Mouse (Mus musculus): Measurements from ENCODE around the gene Nppa. TPM values are rescaled to one million over a fixed set of nuclear protein-coding genes. Genes with fewer than 3 reads are reported as not detected.
A peak's percentile ranks its signal among the peaks of the same experiment; 100 is the strongest.
"Not testable (repeated sequence)": the region's sequence is repeated elsewhere in the genome, so short reads cannot be mapped to it uniquely, and the experiment has no call there.

Gene Nppa
- total RNA-seq, 4 experiments from 2014 or later = 0.34 to 0.46 (median 0.39) TPM; not detected in 1

DNA sequence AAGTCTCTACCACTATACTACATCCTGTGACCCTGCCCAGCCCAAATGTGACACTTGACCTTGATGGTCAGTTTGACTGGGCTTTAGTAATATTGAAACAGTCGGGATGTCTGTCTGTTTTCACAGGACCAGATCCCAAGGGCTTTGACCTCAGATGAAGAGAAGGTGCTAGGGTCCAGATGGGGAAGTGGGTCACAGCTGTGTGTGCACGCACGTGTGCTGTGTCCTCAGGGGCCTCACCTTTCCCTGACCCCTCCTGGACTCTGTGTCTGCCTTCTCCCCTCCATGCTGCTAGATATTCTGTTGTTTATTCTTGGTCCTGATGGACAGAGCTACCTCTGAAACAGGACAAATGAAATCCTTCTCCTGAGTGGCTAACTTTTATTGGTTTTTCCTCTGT lies 10.8 kb downstream of the Nppa start:
- DNase-seq (ENCODE audit: low spot score in 2 of 2) = no peak

DNA sequence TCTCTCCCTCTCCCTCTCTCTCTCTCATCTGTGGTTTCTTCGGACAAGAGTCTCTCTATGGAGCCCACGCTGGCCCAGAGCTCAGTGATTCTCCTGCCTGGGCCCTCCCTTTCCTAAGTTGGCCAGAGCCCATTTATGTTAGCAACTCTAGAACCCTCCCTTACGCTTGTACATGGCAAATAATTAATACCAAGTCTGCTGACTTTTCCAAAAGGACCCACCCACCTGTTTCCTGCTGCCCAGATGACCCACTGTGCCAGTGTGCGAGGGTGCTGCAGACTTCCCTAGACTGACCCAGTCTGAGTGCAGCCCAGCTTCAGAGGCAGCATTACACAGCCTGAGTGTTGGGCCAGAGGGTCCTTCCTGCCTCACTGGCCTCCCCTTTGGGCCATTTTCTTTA lies 11.7 kb downstream of the Nppa start:
- no peak for DNase-seq (ENCODE audit: low spot score in 2 of 2)

DNA sequence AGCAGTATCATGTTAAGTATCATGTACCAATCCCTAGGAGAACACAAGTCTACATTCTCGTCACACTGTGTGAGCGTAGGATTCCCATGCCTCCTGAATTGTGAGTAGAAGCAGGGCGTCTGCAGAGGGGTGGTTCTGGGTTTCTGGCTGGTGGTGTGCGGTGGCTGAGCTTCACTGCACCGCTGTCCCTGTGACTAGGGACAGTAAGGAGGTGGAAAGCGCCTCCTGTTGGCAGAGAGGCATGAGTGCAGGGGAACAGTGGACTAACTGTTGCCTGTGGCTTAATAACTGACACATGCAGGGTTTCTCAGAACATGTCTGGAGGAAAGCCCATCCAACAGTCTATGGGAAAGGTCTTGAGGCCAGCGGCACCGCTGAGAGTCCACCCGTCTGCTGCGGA lies 14.9 kb downstream of the Nppa start:
- DNase-seq (ENCODE audit: low spot score in 2 of 2) = no peak

DNA sequence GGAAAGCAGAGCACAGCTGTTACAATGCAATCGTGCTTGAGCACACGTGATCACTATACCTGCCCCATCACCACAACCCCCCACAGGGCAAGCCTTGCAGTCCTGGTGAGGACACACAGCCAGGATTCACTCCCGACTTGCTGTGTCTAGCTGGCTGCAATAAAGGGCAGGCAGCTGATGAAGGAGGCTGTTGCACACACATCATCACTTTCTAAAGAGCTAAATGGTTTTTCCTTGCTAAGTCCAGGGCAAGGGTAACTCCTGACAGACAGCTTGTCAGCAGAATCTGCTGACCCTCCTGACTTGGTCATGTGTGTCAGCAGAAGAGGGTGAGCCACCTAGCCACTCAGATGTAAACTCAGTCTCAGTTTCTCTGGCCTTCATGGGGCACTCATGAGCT lies 16.5 kb downstream of the Nppa start:
- DNase-seq (ENCODE audit: low spot score in 2 of 2) = no peak

DNA sequence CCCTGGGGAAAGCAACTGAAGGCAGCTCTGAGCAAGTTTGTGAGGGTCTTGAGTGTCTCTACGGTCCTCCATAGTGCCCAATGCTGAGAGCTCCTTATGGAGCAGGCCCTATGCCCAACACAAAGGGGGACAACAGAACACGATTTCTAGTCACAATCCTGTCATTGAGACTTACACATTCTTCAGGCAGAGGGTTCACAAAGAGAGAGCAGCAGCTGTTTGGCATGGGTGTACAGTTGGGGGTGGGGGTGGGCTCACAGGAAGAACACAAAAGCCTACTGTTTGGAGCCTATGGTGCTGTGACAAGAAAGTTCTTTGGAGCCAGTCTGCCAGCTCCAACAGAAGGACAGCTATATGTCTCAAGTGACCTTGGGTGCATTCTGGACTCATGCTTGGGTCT lies 17.9 kb downstream of the Nppa start:
- DNase-seq (ENCODE audit: low spot score in 2 of 2) = no peak

DNA sequence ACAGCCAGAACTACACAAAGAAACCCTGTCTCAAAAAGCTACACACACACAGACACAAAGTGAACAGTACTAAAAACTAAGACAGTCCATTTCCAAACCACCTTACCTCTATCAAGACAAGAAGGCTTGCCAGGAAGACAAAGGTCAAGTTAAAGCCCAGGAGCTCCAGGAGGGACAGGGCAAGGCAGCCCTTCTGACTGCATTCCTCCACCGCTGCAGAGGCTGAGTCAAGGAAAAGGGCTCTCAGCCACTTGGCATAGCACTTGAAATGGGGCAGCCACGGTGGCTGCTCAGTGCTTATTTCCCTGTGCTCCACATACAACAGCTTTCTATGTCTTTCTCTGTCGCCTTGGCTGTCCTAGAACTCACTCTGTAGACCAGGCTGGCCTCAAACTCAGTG lies 23.5 kb downstream of the Nppa start:
- DNase-seq (ENCODE audit: low spot score in 2 of 2) = no peak

DNA sequence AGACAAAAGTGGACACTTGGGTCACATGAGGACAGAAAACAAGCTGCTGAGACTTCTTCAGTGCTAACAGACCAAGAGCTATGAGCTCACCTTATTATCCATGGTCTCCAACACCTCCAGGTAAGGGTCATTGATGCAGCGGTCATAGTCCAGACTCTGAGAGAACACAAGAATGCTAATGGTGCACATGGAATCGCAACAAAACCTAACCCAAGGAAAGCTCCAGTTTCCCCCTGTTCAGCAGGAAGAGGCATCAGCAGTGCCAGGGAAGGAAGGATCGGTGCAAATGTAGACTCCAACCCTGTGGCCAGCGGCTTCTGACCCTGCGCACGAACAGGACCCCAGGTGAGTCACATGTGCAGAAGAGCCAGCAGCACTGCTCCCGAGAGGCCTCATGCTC lies 28.8 kb downstream of the Nppa start:
- no peak for DNase-seq (ENCODE audit: low spot score in 2 of 2)

DNA sequence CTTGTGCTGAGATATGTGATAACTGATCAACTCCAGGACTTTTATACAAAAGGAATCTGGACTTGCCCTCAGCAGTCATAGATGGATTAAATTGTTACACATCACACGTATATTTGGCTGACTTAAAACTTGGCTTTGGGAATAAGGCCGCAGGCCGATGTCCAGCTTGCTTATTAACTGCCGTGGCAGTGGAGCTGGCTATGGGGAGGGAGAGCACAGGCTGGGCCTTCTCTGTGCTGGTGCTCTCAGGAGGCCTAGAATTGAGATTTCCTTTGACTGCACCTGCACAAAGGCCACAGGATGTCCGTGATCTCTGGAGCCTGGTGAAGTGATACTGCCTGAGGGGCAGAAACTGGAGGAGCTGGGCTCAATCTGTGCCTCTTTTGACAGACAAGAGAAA lies 30.0 kb downstream of the Nppa start:
- DNase-seq (ENCODE audit: low spot score in 2 of 2) = no peak

DNA sequence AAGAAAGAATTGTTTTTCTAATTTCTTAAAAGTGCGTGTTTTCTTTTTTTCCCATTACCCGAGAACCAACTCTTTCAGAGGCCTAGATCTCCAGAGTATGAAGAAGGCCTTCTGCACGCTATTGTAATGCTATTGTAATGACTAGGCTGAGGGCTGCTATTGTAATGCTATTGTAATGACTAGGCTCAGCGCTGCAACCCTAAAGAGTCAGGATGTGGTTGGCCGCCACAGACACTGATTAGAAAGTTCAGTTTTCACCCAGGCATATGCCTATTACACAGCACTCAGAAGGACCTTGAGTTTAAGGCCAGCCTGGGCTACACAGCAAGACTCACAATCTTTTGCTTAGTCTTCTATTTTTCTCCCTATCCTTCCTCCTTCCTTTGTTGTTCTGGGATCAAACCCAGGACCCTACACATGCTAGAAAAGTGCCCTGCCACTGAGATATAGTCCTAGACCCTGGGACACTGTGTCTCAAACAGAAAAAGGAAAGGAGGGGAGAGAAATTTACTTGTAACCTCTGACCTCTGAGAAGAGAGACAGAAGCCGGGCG lies 33.4 kb downstream of the Nppa start:
- no peak for DNase-seq (ENCODE audit: low spot score in 2 of 2)

DNA sequence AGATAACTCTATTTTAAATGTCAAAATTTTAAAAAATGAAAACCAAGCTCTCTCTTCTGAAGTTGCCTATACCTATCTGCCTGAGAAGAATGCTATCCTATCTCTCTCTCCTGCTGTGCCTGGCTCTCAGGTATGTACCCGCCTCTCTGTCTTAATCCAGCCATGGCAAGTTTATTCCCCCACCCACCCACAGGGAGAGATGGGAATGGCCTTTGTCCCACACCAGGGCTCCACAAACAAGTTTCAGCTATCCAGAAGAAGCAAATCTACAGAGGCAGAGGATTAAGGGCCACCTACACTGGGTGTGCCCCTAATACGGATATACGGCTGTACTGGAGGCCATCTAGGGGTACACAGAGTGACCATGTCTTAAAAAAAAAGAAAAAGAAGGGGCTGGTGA lies 34.9 kb downstream of the Nppa start:
- DNase-seq (ENCODE audit: low spot score in 2 of 2) = no peak

DNA sequence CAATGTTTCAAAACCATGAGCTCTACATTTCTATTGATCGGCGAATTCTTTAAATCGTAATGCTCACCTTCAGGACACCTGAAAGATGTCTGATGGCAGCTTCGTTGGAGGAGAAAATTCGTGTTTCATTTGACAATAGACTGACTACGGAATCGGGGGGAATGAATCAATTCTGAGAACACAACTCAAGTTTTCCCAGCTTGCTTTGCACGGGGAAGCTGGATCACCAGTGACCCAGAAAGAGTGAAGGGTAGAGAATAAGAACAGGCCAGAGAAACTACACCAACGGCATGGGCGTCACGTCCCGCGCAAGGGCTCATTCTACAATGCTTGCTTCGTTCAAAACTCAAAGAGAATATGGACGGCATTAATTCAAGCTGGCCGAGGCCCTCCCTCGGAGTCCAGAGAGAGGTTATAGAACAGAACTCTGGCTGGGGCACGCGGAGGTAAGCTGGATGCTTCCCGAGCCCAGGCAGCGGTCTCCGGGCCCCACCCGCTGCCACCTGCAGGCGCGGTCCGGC lies 37.6 kb downstream of the Nppa start:
- DNase-seq (ENCODE audit: low spot score in 2 of 2) = no peak

DNA sequence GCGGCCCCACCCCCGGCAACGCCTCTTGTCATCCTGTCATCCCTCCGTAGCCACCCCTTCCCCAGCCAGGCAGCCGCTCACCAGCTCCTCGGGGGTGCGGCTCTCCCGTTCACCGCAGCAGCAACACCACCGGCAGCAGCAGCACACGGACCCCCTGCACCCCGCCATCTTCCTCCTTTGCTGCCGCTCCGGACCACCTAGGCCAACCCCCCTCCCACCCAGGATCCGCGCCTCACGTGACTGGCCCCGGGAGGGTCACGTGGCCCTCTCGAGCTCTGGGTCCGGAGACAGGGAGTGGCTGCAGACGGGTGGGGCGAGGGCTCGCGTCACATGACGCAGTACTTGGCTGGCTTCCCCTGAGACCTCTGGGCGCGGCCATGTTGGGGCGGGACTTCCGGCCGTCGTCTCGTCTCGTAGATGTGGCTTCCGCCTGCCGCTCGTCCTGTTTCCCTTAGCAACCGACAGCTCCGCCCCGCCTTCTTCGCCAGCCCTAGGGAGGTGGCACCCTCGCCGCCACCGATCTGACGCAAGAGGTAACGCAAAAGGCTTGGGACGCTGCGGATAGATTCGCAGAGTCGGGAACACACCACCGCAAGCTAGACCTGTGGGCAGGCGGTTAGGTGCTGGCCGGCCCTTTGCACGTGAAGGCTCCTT lies 38.2 kb downstream of the Nppa start, which contains the start of the genes Clcn6 and Mthfr:
Gene Clcn6 (minus strand): TSS at position 222 of the 654 bp plus-strand sequence.
Gene Mthfr (plus strand): TSS at position 478 of the 654 bp plus-strand sequence.
- DNase-seq (ENCODE audit: low spot score in 2 of 2) = peak; percentile 99

DNA sequence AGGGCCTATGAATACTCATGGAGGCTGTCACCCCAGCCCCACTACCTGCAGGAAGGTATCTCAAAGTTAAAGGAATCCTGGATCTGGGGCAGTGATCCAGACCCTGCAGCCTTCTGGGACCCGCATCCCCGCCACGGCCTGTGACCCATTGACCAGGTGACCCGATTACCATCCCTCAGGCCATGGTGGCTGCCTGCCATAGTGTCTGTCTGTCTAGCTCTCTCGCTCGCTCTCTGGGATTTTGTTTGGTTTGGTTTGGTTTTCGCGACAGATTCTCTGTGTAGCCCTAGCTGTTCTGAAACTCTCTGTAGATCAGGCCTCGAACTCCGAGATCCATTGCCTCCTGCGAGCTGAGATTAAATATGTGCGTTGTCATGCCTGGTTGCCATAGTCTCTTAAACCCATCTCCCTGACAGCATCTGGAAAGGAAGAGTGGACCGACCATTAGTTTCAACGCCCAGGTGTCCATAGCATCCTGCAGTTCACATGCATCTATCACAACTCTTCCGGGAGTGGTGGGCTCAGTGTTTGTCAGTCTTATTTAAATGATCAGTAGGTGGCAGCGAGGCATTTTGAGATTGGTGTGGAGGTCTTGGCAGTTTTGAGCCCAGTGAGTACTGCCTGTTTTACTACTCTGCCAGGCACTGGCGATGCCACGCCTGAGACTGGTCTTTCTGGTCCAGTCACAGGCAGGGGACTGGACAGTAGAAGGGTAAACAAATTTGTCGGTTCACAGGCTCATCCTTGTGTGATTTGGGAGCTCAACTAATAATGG lies 38.9 kb downstream of the Nppa start:
- no peak for DNase-seq (ENCODE audit: low spot score in 2 of 2)

DNA sequence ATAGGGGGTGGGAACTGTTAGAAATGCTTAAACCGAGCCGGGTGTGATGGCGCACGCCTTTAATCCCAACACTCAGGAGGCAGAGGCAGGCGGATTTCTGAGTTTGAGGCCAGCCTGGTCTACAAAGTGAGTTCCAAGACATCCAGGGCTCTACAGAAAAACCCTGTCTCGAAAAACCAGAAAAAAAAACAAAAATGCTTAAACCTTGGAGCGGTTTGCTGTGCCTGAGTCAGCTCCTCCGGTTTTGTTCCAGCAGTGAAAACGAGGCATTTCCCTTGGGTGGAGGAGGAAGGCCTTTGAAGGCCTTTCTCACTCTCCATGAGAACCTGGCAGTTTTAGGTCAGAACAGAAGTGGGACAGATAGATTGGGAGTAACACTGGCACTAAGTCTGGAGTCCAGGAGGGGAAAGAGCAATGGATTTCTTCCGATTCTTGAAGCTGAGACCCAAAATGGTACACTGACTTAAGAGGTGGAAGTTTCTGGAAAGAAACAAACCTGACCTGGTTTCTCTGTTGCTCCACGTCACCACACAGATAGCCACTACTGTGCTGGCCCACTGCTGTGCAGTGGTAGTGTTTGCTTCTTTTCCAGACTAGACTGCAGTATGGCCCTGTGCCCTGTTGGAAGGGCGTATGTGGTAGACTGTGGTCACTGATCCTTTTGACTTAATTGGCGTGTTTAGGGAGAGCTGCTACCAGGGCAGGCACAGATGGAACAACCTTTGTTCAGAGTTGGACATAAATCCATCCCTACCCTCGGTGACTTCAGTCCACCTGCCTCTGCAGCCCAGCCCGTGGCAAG lies 39.7 kb downstream of the Nppa start:
- DNase-seq (ENCODE audit: low spot score in 2 of 2) = no peak

DNA sequence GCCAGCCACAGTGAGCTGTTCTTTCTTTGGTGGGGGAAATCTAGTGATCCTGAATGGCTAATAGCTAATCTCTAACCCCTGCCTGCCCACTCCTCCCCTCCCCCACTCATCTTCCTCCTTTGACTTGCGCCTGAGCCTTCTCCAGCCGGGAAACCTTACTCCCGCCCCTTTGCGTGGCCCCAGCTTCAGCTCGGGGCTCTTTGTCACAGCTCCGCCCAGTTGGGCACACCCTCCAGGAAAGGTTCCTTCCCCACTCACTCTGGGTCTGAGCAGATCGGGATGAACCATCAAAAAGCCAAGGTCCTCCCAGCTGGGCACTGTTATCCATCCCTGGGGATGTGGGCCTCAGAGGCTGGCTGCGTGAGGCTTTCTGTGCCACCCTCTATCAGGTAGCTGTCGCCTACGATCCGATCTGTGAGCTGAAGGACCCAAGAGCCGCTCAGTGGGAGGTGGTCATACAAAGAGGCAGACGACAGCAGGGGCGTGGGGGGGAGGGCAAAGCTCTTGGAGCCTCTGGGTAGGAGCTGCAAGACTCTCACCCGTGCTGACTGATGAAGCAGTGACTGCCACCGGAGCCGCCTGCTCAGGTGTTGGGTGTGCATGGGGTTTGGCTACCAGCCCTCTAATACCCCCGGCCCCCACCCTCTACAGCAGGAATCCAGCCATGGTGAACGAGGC lies 40.5 kb downstream of the Nppa start:
- peak; percentile 47 to 59 for DNase-seq (ENCODE audit: low spot score in 2 of 2)

DNA sequence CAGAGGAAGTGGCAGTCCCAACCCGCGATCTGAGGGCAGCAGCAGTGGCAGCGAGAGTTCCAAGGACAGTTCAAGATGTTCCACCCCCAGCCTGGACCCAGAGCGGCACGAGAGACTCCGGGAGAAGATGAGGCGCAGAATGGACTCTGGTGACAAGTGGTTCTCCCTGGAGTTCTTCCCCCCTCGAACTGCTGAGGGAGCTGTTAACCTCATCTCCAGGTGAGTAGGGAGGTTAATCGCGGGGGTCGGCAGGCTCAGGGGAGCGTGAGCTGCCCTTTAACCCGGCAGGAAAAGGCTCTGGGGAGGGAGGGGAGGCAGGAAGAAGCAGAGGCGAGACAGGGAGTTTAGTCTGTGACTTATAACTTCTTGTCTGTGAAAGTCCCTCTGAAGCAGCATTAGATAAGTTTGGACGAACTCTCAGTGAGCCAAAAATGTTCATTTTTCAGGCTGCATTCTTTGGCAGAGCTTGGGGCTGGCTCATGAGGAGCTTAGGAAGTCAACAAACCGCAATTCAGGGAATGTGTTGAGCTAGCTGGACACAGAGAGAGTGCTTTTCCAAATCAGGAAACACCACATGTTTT lies 41.2 kb downstream of the Nppa start:
- DNase-seq (ENCODE audit: low spot score in 2 of 2) = no peak

DNA sequence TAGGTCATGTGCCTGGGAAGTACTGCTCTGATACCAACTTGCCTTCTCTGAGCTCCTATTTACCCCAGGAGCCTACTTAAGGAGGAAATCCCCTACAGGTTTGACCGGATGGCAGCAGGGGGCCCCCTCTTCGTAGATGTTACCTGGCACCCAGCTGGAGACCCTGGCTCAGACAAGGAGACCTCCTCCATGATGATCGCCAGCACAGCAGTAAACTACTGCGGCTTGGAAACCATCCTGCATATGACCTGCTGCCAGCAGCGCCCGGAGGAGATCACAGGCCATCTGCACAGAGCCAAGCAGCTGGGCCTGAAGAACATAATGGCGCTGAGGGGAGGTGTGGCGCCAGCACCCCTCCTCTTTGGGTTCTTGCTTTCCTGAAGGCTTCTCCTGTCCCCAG lies 42.8 kb downstream of the Nppa start:
- DNase-seq (ENCODE audit: low spot score in 2 of 2) = not testable (repeated sequence)

DNA sequence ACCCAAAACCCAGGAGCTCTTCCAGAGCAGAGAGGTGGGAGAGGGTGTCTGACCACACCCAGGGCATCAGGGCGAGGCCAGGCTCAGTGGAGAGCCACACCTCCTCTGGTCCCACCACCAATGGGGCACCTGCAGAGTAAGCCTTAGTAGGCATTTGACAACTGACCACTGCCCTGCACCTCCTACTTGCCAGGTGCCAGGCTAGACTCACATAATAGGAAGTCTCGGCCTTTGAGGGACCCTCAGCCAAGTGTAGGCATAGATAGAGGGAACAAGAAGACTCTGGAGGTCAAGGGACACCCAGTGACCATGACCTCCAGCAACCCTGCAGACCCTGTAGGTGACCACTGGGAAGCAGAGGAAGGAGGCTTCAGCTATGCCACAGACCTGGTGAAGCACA lies 43.6 kb downstream of the Nppa start:
- DNase-seq (ENCODE audit: low spot score in 2 of 2) = no peak

DNA sequence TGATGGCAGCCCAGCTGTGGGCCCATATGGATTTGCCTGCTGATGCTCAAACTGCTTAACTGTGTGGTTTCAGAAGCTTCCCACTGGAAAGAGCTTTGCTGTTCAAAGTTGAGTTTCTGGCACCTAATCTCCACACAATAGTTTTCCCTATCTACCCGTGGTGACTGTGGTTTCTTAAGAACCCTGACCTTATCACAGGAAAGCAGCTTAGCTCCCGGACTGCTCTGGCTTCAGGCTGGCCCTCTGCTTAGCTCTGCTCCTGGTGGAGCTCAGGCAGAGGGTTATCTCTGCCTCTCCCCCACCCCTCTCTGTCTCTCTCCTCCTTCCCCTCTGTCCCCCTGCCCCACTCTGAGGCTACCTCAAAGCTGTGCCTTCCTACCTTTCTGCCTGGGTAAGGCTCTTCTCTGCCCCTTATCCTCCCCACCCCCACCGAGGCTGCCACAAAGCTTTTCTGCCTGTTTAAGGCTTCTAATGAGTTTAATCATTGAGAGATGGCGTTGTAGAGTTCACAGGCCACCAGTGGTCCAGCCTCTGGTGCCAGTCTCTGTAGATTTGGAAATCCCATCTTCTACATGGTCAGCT lies 46.0 kb downstream of the Nppa start:
- no peak for DNase-seq (ENCODE audit: low spot score in 2 of 2)

DNA sequence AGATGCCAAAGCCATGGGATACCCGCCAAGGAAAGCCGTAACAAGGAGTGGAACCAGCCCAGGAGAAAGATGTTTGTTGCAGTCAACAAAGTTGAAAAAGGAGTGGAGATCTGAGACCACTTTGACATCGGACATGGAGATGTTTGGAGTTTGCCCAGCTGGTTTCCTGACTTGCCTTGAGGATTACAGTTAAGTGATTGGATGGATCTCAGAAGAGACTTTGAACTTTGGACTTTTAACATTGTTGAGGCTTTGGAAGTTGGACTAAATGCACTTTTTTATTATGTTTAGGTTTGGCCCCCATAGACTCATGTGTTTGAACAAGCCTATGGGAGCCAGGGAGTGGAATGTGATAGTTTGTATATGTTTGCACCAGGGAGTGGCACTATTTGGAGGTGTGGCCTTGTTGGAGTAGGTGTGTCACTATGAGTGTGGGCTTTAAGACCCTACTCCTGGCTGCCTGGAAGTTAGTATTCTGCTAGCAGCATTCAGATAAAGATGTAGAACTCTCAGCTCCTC lies 49.9 kb downstream of the Nppa start:
- not testable (repeated sequence) for DNase-seq (ENCODE audit: low spot score in 2 of 2)

All from gastrocnemius, adult 8-10 months (tissue).